Mouse (Mus musculus): ENCODE results near the gene Ugt2a3. TPM values are rescaled to one million over a fixed set of nuclear protein-coding genes. Genes with fewer than 3 reads are reported as not detected.

Ugt2a3 gene
- total RNA-seq (2023), result not detected

GRCm38 (mm10) chr5:87336961-87337697, at the start of gene Ugt2a3:
Gene Ugt2a3, minus strand, starts transcription at chr5:87337195.

Other genes with a start within 250 kb of the Ugt2a3 start
- not detected for gene Ugt2b36, start 244.6 kb downstream of the Ugt2a3 start, total RNA-seq (2023)
- not detected for gene Ugt2b5, start 196.9 kb downstream of the Ugt2a3 start, total RNA-seq (2023)
- not detected for gene Ugt2b37, start 82.4 kb downstream of the Ugt2a3 start, total RNA-seq (2023)
- gene Ugt2b38, start 87.0 kb upstream of the Ugt2a3 start, total RNA-seq (2023), result not detected
- gene Ugt2a2, start 145.1 kb upstream of the Ugt2a3 start, total RNA-seq (2023), result not detected
- gene Gm43638, start 149.6 kb upstream of the Ugt2a3 start, total RNA-seq (2023), result not detected
- gene Ugt2a1, start 153.7 kb upstream of the Ugt2a3 start, total RNA-seq (2023), result not detected
- gene Sult1b1, start 201.0 kb upstream of the Ugt2a3 start, total RNA-seq (2023), result not detected
- not detected for gene Sult1d1, start 231.8 kb upstream of the Ugt2a3 start, total RNA-seq (2023)